Mouse (Mus musculus): ENCODE data around the gene Tpst2. TPM values are rescaled to one million over a fixed set of nuclear protein-coding genes. Genes with fewer than 3 reads are reported as not detected.

Gene Tpst2
- total and polyA plus RNA-seq, 2 experiments: 27.7 to 35.7 TPM

- Histone ChIP-seq H3K4me3 (ENCODE audit: insufficient read depth, low read depth, low read length) (no peak overlapping the region; the same call in 1 of the 2 replicates), H3K27ac (replicated peaks; ENCODE audit: insufficient read depth, low read depth, low read length) (no peak overlapping the region), H3K27me3 (ENCODE audit: control insufficient read depth, insufficient read depth, low read length) (no peaks in the 10 kb centered on the region), H3K79me2 (ENCODE audit: control insufficient read depth, insufficient read depth, low read length) (peaks cover 50% of the 10 kb centered on the region), H3K9ac (ENCODE audit: low read depth, low read length) (no peak overlapping the region), H3K36me3 (ENCODE audit: control insufficient read depth, insufficient read depth, low read length) (no peaks in the 10 kb centered on the region), H3K4me1 (ENCODE audit: control insufficient read depth, insufficient read depth, low read length) (peaks cover 50% of the 10 kb centered on the region)
- WGBS: 79% methylated on average over 9 of the region's 9 CpGs
- TF ChIP-seq POLR2A (IDR thresholded peaks at IDR 0.05; ENCODE audit: extremely low read depth, insufficient read depth, low read length) (no peak), CTCF (IDR thresholded peaks at IDR 0.05; ENCODE audit: low read depth, low read length) (no peak)
- DNase-seq (ENCODE audit: extremely low read depth, low read depth, low spot score): no peak
Observed at GRCm38 (mm10) chr5:112288193-112289141, 12.0 kb downstream of the Tpst2 start.

DNA sequence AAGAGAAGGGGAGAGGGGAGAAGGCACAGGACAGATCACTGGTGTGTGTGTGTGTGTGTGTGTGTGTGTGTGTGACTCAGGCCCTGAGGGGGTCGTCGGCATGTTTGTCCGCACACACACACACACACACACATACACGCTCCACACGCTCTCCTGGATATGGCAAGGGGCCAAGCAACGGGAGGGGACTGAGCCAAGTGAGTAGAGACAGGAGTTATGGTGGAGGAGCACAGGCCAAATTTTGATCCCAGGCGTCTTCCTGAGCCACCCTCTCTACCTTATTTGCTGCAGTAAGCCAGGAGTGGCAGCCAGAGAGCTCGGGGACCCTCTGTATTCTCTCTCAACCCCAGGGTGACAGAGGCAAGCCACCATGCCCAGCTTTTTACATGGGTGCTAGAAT, 12.7 kb downstream of the Tpst2 start:
- TF ChIP-seq CTCF (IDR thresholded peaks at IDR 0.05; ENCODE audit: low read depth, low read length) (no peak), POLR2A (IDR thresholded peaks at IDR 0.05; ENCODE audit: extremely low read depth, insufficient read depth, low read length) (no peak)

DNA sequence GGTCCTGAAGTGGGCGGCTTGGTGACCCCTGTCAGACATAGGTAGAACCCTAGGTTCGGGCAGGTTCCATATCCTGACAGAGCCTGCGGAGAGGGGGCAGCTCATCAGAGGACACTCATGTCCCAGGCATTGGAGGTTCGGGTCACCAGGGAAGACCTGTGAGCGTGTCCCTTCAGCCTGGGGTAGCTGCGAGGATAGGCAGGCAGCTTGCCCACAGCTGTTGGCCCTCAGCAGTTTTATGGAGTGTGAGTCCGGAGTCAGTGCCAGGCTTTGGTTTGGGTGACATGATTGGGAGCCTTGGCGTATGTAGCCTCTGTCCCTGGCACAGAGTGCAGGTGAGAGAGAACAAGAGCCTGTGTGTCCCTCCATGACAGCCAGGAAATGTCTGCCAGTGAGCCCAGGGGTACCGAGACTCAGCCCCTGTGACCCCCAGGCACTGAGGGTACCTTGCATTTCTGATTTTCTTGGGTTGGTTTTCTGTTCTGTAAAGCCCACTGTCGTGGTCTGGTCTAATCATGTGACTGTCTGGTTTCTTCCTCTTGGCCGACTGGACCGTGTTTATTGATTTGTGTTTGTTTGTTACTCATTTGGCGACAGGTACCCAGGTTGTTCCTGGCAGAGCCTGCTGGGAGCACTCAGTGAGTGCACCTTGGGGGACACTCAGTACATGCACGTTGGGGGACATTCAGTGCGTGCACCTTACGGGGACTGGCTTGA, 13.5 kb downstream of the Tpst2 start:
- H3K4me3 ChIP-seq (ENCODE audit: insufficient read depth, low read depth, low read length): 0 out of 2 replicates have a peak overlapping the region, but pooled peaks have one; percentile 0
- H3K4me1 ChIP-seq (ENCODE audit: control insufficient read depth, insufficient read depth, low read length): peaks cover 63% of the 10 kb centered on the region
- WGBS: 17% methylated on average over 16 of the region's 16 CpGs
- peak overlapping the region; percentile 87 for H3K27ac ChIP-seq (replicated peaks; ENCODE audit: insufficient read depth, low read depth, low read length)
- TF ChIP-seq CTCF (IDR thresholded peaks at IDR 0.05; ENCODE audit: low read depth, low read length): no peak
- TF ChIP-seq POLR2A (IDR thresholded peaks at IDR 0.05; ENCODE audit: extremely low read depth, insufficient read depth, low read length): no peak
- H3K27me3 ChIP-seq (ENCODE audit: control insufficient read depth, insufficient read depth, low read length): no peaks in the 10 kb centered on the region
- peak overlapping the region; percentile 52 for H3K9ac ChIP-seq (ENCODE audit: low read depth, low read length)
- no peaks in the 10 kb centered on the region for H3K36me3 ChIP-seq (ENCODE audit: control insufficient read depth, insufficient read depth, low read length)
- peaks cover 48% of the 10 kb centered on the region for H3K79me2 ChIP-seq (ENCODE audit: control insufficient read depth, insufficient read depth, low read length)
- peak; percentile 98 for DNase-seq (ENCODE audit: extremely low read depth, low read depth, low spot score)

More for the DNA sequence above, 12.7 kb downstream of the Tpst2 start:
- Histone ChIP-seq H3K4me3 (ENCODE audit: insufficient read depth, low read depth, low read length) (no peak overlapping the region; the same call in 1 of the 2 replicates), H3K27me3 (ENCODE audit: control insufficient read depth, insufficient read depth, low read length) (no peaks in the 10 kb centered on the region), H3K27ac (replicated peaks; ENCODE audit: insufficient read depth, low read depth, low read length) (peak overlapping the region; percentile 58), H3K4me1 (ENCODE audit: control insufficient read depth, insufficient read depth, low read length) (peaks cover 57% of the 10 kb centered on the region), H3K79me2 (ENCODE audit: control insufficient read depth, insufficient read depth, low read length) (peaks cover 50% of the 10 kb centered on the region), H3K9ac (ENCODE audit: low read depth, low read length) (peak overlapping the region; percentile 29), H3K36me3 (ENCODE audit: control insufficient read depth, insufficient read depth, low read length) (no peaks in the 10 kb centered on the region)
- WGBS: 11% methylated on average over 8 of the region's 8 CpGs
- DNase-seq (ENCODE audit: extremely low read depth, low read depth, low spot score): peak; percentile 51

DNA sequence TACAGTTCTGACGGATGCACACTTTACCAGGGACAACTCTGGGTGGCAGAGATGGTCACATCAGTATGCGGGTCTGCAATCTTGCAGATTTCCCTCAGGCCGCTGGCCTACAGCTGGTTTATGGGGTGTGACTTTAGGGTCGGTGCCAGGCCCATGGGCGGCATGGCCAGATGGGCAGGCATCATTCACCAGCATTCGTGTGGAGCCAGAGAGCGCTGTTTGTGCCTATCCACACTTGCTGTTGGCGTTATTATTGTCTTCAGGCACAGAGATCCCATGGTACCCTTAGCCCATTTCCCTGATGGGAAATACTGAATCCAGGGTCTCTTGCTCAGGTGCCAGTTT, 14.0 kb downstream of the Tpst2 start:
- Histone ChIP-seq H3K79me2 (ENCODE audit: control insufficient read depth, insufficient read depth, low read length) (peaks cover 47% of the 10 kb centered on the region), H3K27me3 (ENCODE audit: control insufficient read depth, insufficient read depth, low read length) (no peaks in the 10 kb centered on the region), H3K27ac (replicated peaks; ENCODE audit: insufficient read depth, low read depth, low read length) (peak overlapping the region; percentile 52), H3K36me3 (ENCODE audit: control insufficient read depth, insufficient read depth, low read length) (no peaks in the 10 kb centered on the region), H3K9ac (ENCODE audit: low read depth, low read length) (peak overlapping the region; percentile 7), H3K4me1 (ENCODE audit: control insufficient read depth, insufficient read depth, low read length) (peaks cover 67% of the 10 kb centered on the region), H3K4me3 (ENCODE audit: insufficient read depth, low read depth, low read length) (peak overlapping the region; percentile 2; the same call in 1 of the 2 replicates)
- DNase-seq (ENCODE audit: extremely low read depth, low read depth, low spot score): no peak
- TF ChIP-seq CTCF (IDR thresholded peaks at IDR 0.05; ENCODE audit: low read depth, low read length) (no peak), POLR2A (IDR thresholded peaks at IDR 0.05; ENCODE audit: extremely low read depth, insufficient read depth, low read length) (no peak)
- WGBS: 25% methylated on average over 8 of the region's 8 CpGs

- no peak for DNase-seq (ENCODE audit: extremely low read depth, low read depth, low spot score)
- TF ChIP-seq CTCF (IDR thresholded peaks at IDR 0.05; ENCODE audit: low read depth, low read length) (no peak), POLR2A (IDR thresholded peaks at IDR 0.05; ENCODE audit: extremely low read depth, insufficient read depth, low read length) (no peak)
- Histone ChIP-seq H3K36me3 (ENCODE audit: control insufficient read depth, insufficient read depth, low read length) (no peaks in the 10 kb centered on the region), H3K27ac (replicated peaks; ENCODE audit: insufficient read depth, low read depth, low read length) (no peak overlapping the region), H3K27me3 (ENCODE audit: control insufficient read depth, insufficient read depth, low read length) (no peaks in the 10 kb centered on the region), H3K4me1 (ENCODE audit: control insufficient read depth, insufficient read depth, low read length) (peaks cover 78% of the 10 kb centered on the region), H3K79me2 (ENCODE audit: control insufficient read depth, insufficient read depth, low read length) (peaks cover 54% of the 10 kb centered on the region), H3K4me3 (ENCODE audit: insufficient read depth, low read depth, low read length) (no peak overlapping the region), H3K9ac (ENCODE audit: low read depth, low read length) (no peak overlapping the region)
- WGBS: 52% methylated on average over 5 of the region's 5 CpGs
Observed at GRCm38 (mm10) chr5:112291866-112292265, 15.4 kb downstream of the Tpst2 start.

Measured in liver, adult 2 months (tissue).